Mouse (Mus musculus) forebrain, embryonic 11.5 days (tissue): Measurements from ENCODE around the gene Ift43. TPM values are rescaled to one million over a fixed set of nuclear protein-coding genes. Genes with fewer than 3 reads are reported as not detected.

ENCODE experiments used
- ATAC-seq: fragments of 200-750 bp; cut with Nextera tagmentation; replicated peaks from 2 replicates; pipeline ENCODE4 v1.8.0; 2017; ENCODE audit warnings: moderate TSS enrichment; ENCODE audit not compliant: low FRiP score
- DNase-seq: peaks from one replicate; pipeline ENCODE4 v3.0.0-alpha.2; 2017; ENCODE audit warnings: low spot score
- H3K27ac ChIP-seq: fragments of 300-500 bp; sonication (generic); 2 replicates; pipeline ENCODE4 v1.5.1; 2014; ENCODE audit warnings: low read depth, low read length
- H3K27me3 ChIP-seq: fragments of 300-500 bp; sonication (generic); 2 replicates; pipeline ENCODE4 v1.6.1; 2014; ENCODE audit warnings: mild to moderate bottlenecking, low read length, mixed read lengths; ENCODE audit not compliant: control insufficient read depth, insufficient read depth
- H3K36me3 ChIP-seq: fragments of 300-500 bp; sonication (generic); 2 replicates; pipeline ENCODE4 v1.6.1; 2014; ENCODE audit warnings: mild to moderate bottlenecking, low read length, moderate library complexity, mixed read lengths; ENCODE audit not compliant: control insufficient read depth, insufficient read depth
- H3K4me1 ChIP-seq: fragments of 300-500 bp; sonication (generic); replicated peaks from 2 replicates; pipeline ENCODE4 v1.6.1; 2014; ENCODE audit warnings: low read length, mixed read lengths; ENCODE audit not compliant: control insufficient read depth, insufficient read depth
- H3K4me2 ChIP-seq: fragments of 300-500 bp; sonication (generic); 2 replicates; pipeline ENCODE4 v1.6.1; 2014; ENCODE audit warnings: low read depth, mild to moderate bottlenecking, low read length, moderate library complexity, mixed read lengths; ENCODE audit not compliant: severe bottlenecking
- H3K4me3 ChIP-seq: fragments of 300-500 bp; sonication (generic); 2 replicates; pipeline ENCODE4 v1.5.1; 2014; ENCODE audit warnings: low read depth, low read length
- H3K9ac ChIP-seq: fragments of 300-500 bp; sonication (generic); 2 replicates; pipeline ENCODE4 v1.6.1; 2014; ENCODE audit warnings: low read length
- H3K9me3 ChIP-seq: fragments of 300-500 bp; sonication (generic); 2 replicates; pipeline ENCODE4 v1.6.1; 2016; ENCODE audit warnings: low read length, mixed read lengths; ENCODE audit not compliant: control insufficient read depth
- WGBS: fragments of 180-500 bp; shearing (Covaris S2); extraction: QIAGEN DNeasy Blood & Tissue Kit; methylation state at CpG from one replicate; pipeline ENCODE4 v1.1.7; 2014; 5-methylcytosine and 5-hydroxymethylcytosine counted together
- polyA plus RNA-seq: library from polyadenylated mRNA; unstranded; fragments of >200 nt; fragmentation: Nextera tagmentation; extraction: Ambion mirVana; gene quantifications from 2 replicates; pipeline ENCODE4 v1.2.1, GENCODE M21; 2014

Gene Ift43
- polyA plus RNA-seq, 1 experiment from 2014 or later: 80.9 TPM

GRCm38 (mm10) chr12:86116295-86116835 is 34.0 kb downstream of the Ift43 start:
- H3K9ac ChIP-seq: no peak overlapping the region
- H3K36me3 ChIP-seq: no peaks in the 10 kb centered on the region
- no peak overlapping the region for H3K4me2 ChIP-seq
- no peaks in the 10 kb centered on the region for H3K9me3 ChIP-seq
- H3K4me3 ChIP-seq: no peak overlapping the region
- no peak overlapping the region for H3K27ac ChIP-seq
- DNase-seq (no peak), ATAC-seq (no peak)
- 87% methylated on average over 15 of the region's 15 CpGs for WGBS
- no peaks in the 10 kb centered on the region for H3K4me1 ChIP-seq
- H3K27me3 ChIP-seq: no peaks in the 10 kb centered on the region

DNA sequence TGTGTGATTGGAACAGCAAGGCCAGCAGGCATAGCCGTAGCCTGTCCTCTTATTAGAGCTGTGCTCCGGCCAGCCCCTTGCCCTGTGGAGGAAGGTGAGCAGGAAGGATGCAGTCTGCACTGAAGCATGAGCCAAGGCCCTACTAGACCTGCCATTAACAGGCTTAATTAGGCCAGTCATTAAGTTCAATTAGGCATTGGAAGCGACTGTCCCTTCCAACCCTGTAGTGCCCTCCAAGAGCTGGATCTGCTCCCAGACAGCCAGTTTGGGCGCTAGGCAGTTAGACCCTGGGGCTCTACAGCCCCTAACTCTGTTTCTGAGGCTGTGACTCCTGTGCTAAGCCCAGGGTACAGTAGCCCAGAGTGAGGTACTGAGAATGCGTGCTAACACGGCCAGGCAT is 41.7 kb downstream of the Ift43 start:
- DNase-seq: no peak
- H3K4me1 ChIP-seq: no peaks in the 10 kb centered on the region
- H3K4me3 ChIP-seq: no peak overlapping the region
- no peak overlapping the region for H3K27ac ChIP-seq
- no peaks in the 10 kb centered on the region for H3K27me3 ChIP-seq
- H3K36me3 ChIP-seq: no peaks in the 10 kb centered on the region
- 84% methylated on average over 6 of the region's 6 CpGs for WGBS
- H3K4me2 ChIP-seq: no peak overlapping the region
- no peaks in the 10 kb centered on the region for H3K9me3 ChIP-seq
- ATAC-seq: no peak
- no peak overlapping the region for H3K9ac ChIP-seq

GRCm38 (mm10) chr12:86128122-86128521 is 45.8 kb downstream of the Ift43 start:
- no peaks in the 10 kb centered on the region for H3K4me1 ChIP-seq
- H3K4me3 ChIP-seq: no peak overlapping the region
- no peak for DNase-seq
- ATAC-seq: no peak
- no peak overlapping the region for H3K9ac ChIP-seq
- H3K27me3 ChIP-seq: no peaks in the 10 kb centered on the region
- no peaks in the 10 kb centered on the region for H3K36me3 ChIP-seq
- H3K9me3 ChIP-seq: no peaks in the 10 kb centered on the region
- H3K4me2 ChIP-seq: no peak overlapping the region
- WGBS: 77% methylated on average over 6 of the region's 6 CpGs
- no peak overlapping the region for H3K27ac ChIP-seq

- Histone ChIP-seq H3K27me3 (no peaks in the 10 kb centered on the region), H3K9ac (no peak overlapping the region), H3K4me1 (no peaks in the 10 kb centered on the region), H3K4me3 (no peak overlapping the region), H3K4me2 (no peak overlapping the region), H3K27ac (no peak overlapping the region), H3K9me3 (no peaks in the 10 kb centered on the region), H3K36me3 (no peaks in the 10 kb centered on the region)
- ATAC-seq: no peak
- no peak for DNase-seq
- WGBS: 91% methylated on average over 8 of the region's 8 CpGs
These were observed 46.7 kb downstream of the Ift43 start for GRCm38 (mm10) chr12:86129005-86129404.

GRCm38 (mm10) chr12:86129696-86130095 is 47.4 kb downstream of the Ift43 start:
- no peak overlapping the region for H3K27ac ChIP-seq

GRCm38 (mm10) chr12:86132799-86133198 is 50.5 kb downstream of the Ift43 start:
- Histone ChIP-seq H3K4me3 (no peak overlapping the region), H3K27ac (no peak overlapping the region), H3K4me2 (no peak overlapping the region), H3K27me3 (no peaks in the 10 kb centered on the region), H3K9ac (no peak overlapping the region), H3K36me3 (no peaks in the 10 kb centered on the region), H3K9me3 (no peaks in the 10 kb centered on the region), H3K4me1 (no peaks in the 10 kb centered on the region; the same call in 1 of the 2 replicates)
- 33% methylated on average over 2 of the region's 2 CpGs for WGBS
- ATAC-seq (no peak), DNase-seq (peak; percentile 67)

More at GRCm38 (mm10) chr12:86129696-86130095, 47.4 kb downstream of the Ift43 start:
- H3K9ac ChIP-seq: no peak overlapping the region
- 77% methylated on average over 10 of the region's 10 CpGs for WGBS
- H3K27me3 ChIP-seq: no peaks in the 10 kb centered on the region
- no peaks in the 10 kb centered on the region for H3K36me3 ChIP-seq
- no peaks in the 10 kb centered on the region for H3K9me3 ChIP-seq
- H3K4me1 ChIP-seq: no peaks in the 10 kb centered on the region
- H3K4me2 ChIP-seq: no peak overlapping the region
- no peak overlapping the region for H3K4me3 ChIP-seq
- DNase-seq (no peak), ATAC-seq (no peak)

- no peaks in the 10 kb centered on the region for H3K27me3 ChIP-seq
- ATAC-seq: no peak
- no peaks in the 10 kb centered on the region for H3K9me3 ChIP-seq
- no peaks in the 10 kb centered on the region; the same call in 1 of the 2 replicates for H3K4me1 ChIP-seq
- no peak for DNase-seq
- H3K36me3 ChIP-seq: no peaks in the 10 kb centered on the region
- no peak overlapping the region for H3K4me2 ChIP-seq
- no peak overlapping the region for H3K27ac ChIP-seq
- WGBS: 69% methylated on average over 4 of the region's 4 CpGs
- H3K4me3 ChIP-seq: no peak overlapping the region
- no peak overlapping the region for H3K9ac ChIP-seq
These were observed 53.4 kb downstream of the Ift43 start for GRCm38 (mm10) chr12:86135691-86136090.

DNA sequence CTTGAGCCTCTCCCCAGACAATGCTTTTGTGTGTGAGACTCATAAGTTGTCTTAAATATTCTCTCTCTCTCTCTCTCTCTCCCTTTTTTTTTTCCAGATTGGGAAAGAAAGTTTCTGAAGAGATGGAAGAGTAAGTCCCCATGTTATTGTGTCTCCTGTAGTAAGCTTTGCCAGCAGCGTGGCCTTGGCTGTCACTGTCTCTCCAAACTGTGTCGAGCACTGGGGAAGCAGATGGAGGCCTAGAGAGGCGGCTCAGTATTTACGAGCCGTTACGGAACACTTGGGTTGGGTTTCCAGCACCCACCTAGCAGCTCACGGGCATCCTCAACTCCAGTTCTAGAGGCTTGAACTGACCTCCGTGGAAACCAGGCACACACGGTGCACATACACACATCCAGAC is 56.4 kb downstream of the Ift43 start:
- H3K27me3 ChIP-seq: no peaks in the 10 kb centered on the region
- ATAC-seq (no peak), DNase-seq (no peak)
- H3K4me1 ChIP-seq: no peaks in the 10 kb centered on the region; the same call in 1 of the 2 replicates
- H3K36me3 ChIP-seq: no peaks in the 10 kb centered on the region; the same call in 1 of the 2 replicates
- no peak overlapping the region for H3K4me3 ChIP-seq
- no peak overlapping the region for H3K9ac ChIP-seq
- no peak overlapping the region for H3K27ac ChIP-seq
- H3K4me2 ChIP-seq: no peak overlapping the region
- 91% methylated on average over 9 of the region's 9 CpGs for WGBS
- H3K9me3 ChIP-seq: no peaks in the 10 kb centered on the region

- DNase-seq (no peak), ATAC-seq (no peak)
- Histone ChIP-seq H3K4me2 (no peak overlapping the region), H3K9me3 (no peaks in the 10 kb centered on the region), H3K36me3 (no peaks in the 10 kb centered on the region; the same call in 1 of the 2 replicates), H3K9ac (no peak overlapping the region), H3K27ac (no peak overlapping the region), H3K4me1 (no peaks in the 10 kb centered on the region), H3K27me3 (no peaks in the 10 kb centered on the region), H3K4me3 (no peak overlapping the region)
- 89% methylated on average over 1 of the region's 1 CpGs for WGBS
These were observed 60.0 kb downstream of the Ift43 start for GRCm38 (mm10) chr12:86142389-86142788.
